Mouse (Mus musculus) embryonic facial prominence, embryonic 13.5 days (tissue): ENCODE results near the gene Elmo1. TPM values are rescaled to one million over a fixed set of nuclear protein-coding genes. Genes with fewer than 3 reads are reported as not detected.

Experiments used
- ATAC-seq: fragments of 200-750 bp; cut with Nextera tagmentation; 2 replicates; pipeline ENCODE4 v1.8.0; 2017; ENCODE audit warnings: low read depth; ENCODE audit not compliant: insufficient number of reproducible peaks, insufficient read depth, low FRiP score, low TSS enrichment
- H3K27ac ChIP-seq: fragments of 300-500 bp; sonication (generic); 2 replicates; pipeline ENCODE4 v1.5.1; 2015; ENCODE audit warnings: moderate library complexity, mild to moderate bottlenecking, inconsistent platforms
- H3K27me3 ChIP-seq: fragments of 300-500 bp; sonication (generic); 2 replicates; pipeline ENCODE4 v1.6.1; 2015; ENCODE audit warnings: mild to moderate bottlenecking, inconsistent platforms
- H3K36me3 ChIP-seq: fragments of 300-500 bp; sonication (generic); 2 replicates; pipeline ENCODE4 v1.6.1; 2015; ENCODE audit warnings: mild to moderate bottlenecking, inconsistent platforms
- H3K4me1 ChIP-seq: fragments of 300-500 bp; sonication (generic); 2 replicates; pipeline ENCODE4 v1.6.1; 2015; ENCODE audit warnings: inconsistent platforms
- H3K4me2 ChIP-seq: fragments of 300-500 bp; sonication (generic); 2 replicates; pipeline ENCODE4 v1.6.1; 2015; ENCODE audit warnings: moderate library complexity, mild to moderate bottlenecking, inconsistent platforms
- H3K4me3 ChIP-seq: fragments of 300-500 bp; sonication (generic); 2 replicates; pipeline ENCODE4 v1.5.1; 2015; ENCODE audit warnings: mild to moderate bottlenecking, inconsistent platforms
- H3K9ac ChIP-seq: fragments of 300-500 bp; sonication (generic); 2 replicates; pipeline ENCODE4 v1.6.1; 2015; ENCODE audit warnings: mild to moderate bottlenecking, inconsistent platforms
- H3K9me3 ChIP-seq: fragments of 300-500 bp; sonication (generic); 2 replicates; pipeline ENCODE4 v1.6.1; 2016; ENCODE audit warnings: inconsistent platforms
- WGBS: fragments of 180-500 bp; shearing (Covaris S2); methylation state at CpG from one replicate; pipeline ENCODE4 v1.1.7; 2015; ENCODE audit warnings: mixed read lengths; 5-methylcytosine and 5-hydroxymethylcytosine counted together
- polyA plus RNA-seq: library from polyadenylated mRNA; unstranded; fragments of >200 nt; fragmentation: Nextera tagmentation; extraction: Ambion mirVana; gene quantifications from 2 replicates; pipeline ENCODE4 v1.2.1, GENCODE M21; 2015

Gene Elmo1
- polyA plus RNA-seq, 1 experiment from 2014 or later, result 15.6 TPM

GRCm38 (mm10) chr13:20597307-20597706 lies 506.9 kb downstream of the Elmo1 start:
- Histone ChIP-seq H3K9me3 (no peaks in the 10 kb centered on the region), H3K9ac (no peak overlapping the region), H3K27ac (no peak overlapping the region), H3K4me1 (no peaks in the 10 kb centered on the region), H3K27me3 (no peaks in the 10 kb centered on the region), H3K4me3 (no peak overlapping the region), H3K36me3 (no peaks in the 10 kb centered on the region), H3K4me2 (no peak overlapping the region)
- 62% methylated on average over 5 of the region's 5 CpGs for WGBS
- no peak for ATAC-seq

- H3K4me3 ChIP-seq, result no peak overlapping the region
- H3K27ac ChIP-seq, result no peak overlapping the region
- H3K9ac ChIP-seq, result no peak overlapping the region
- H3K4me2 ChIP-seq, result no peak overlapping the region
- no peaks in the 10 kb centered on the region for H3K36me3 ChIP-seq
- ATAC-seq, result no peak
- no peaks in the 10 kb centered on the region for H3K4me1 ChIP-seq
- no peaks in the 10 kb centered on the region for H3K9me3 ChIP-seq
- no peaks in the 10 kb centered on the region for H3K27me3 ChIP-seq
- 95% methylated on average over 3 of the region's 3 CpGs for WGBS
Measured at GRCm38 (mm10) chr13:20598618-20599017, 508.2 kb downstream of the Elmo1 start.

- Histone ChIP-seq H3K9me3 (no peaks in the 10 kb centered on the region), H3K27me3 (no peaks in the 10 kb centered on the region), H3K4me2 (no peak overlapping the region), H3K4me3 (no peak overlapping the region), H3K27ac (no peak overlapping the region), H3K4me1 (no peaks in the 10 kb centered on the region), H3K36me3 (no peaks in the 10 kb centered on the region), H3K9ac (no peak overlapping the region)
- ATAC-seq, result no peak
- WGBS, result 41% methylated on average over 6 of the region's 6 CpGs
Measured at GRCm38 (mm10) chr13:20600246-20600645, 509.9 kb downstream of the Elmo1 start.

- Histone ChIP-seq H3K9me3 (no peaks in the 10 kb centered on the region), H3K4me1 (no peaks in the 10 kb centered on the region), H3K27me3 (no peaks in the 10 kb centered on the region), H3K4me2 (no peak overlapping the region), H3K27ac (no peak overlapping the region), H3K9ac (no peak overlapping the region), H3K36me3 (no peaks in the 10 kb centered on the region), H3K4me3 (no peak overlapping the region)
- no peak for ATAC-seq
- WGBS, result 69% methylated on average over 1 of the region's 1 CpGs
Measured at GRCm38 (mm10) chr13:20601421-20601820, 511.0 kb downstream of the Elmo1 start.

- H3K4me3 ChIP-seq, result no peak overlapping the region
Measured at GRCm38 (mm10) chr13:20606891-20607290, 516.5 kb downstream of the Elmo1 start.

GRCm38 (mm10) chr13:20609003-20609688 lies 518.8 kb downstream of the Elmo1 start:
- Histone ChIP-seq H3K9me3 (no peaks in the 10 kb centered on the region), H3K4me2 (no peak overlapping the region), H3K9ac (no peak overlapping the region), H3K36me3 (no peaks in the 10 kb centered on the region), H3K4me3 (no peak overlapping the region), H3K4me1 (no peaks in the 10 kb centered on the region), H3K27ac (no peak overlapping the region), H3K27me3 (no peaks in the 10 kb centered on the region)
- 23% methylated on average over 3 of the region's 3 CpGs for WGBS
- no peak for ATAC-seq

More at GRCm38 (mm10) chr13:20606891-20607290, 516.5 kb downstream of the Elmo1 start:
- WGBS, result 86% methylated on average over 3 of the region's 3 CpGs
- no peak overlapping the region for H3K4me2 ChIP-seq
- H3K36me3 ChIP-seq, result no peaks in the 10 kb centered on the region
- H3K27ac ChIP-seq, result no peak overlapping the region
- H3K4me1 ChIP-seq, result no peaks in the 10 kb centered on the region
- no peak for ATAC-seq
- H3K27me3 ChIP-seq, result no peaks in the 10 kb centered on the region
- no peaks in the 10 kb centered on the region for H3K9me3 ChIP-seq
- no peak overlapping the region for H3K9ac ChIP-seq

GRCm38 (mm10) chr13:20615596-20616469 lies 525.4 kb downstream of the Elmo1 start:
- Histone ChIP-seq H3K27me3 (no peaks in the 10 kb centered on the region), H3K4me2 (no peak overlapping the region), H3K9me3 (no peaks in the 10 kb centered on the region), H3K4me3 (no peak overlapping the region), H3K36me3 (no peaks in the 10 kb centered on the region), H3K4me1 (no peaks in the 10 kb centered on the region), H3K9ac (no peak overlapping the region), H3K27ac (no peak overlapping the region)
- no peak for ATAC-seq
- 61% methylated on average over 10 of the region's 10 CpGs for WGBS

- ATAC-seq, result no peak
- H3K27ac ChIP-seq, result no peak overlapping the region
- H3K27me3 ChIP-seq, result no peaks in the 10 kb centered on the region
- H3K36me3 ChIP-seq, result no peaks in the 10 kb centered on the region
- no peaks in the 10 kb centered on the region for H3K9me3 ChIP-seq
- no peaks in the 10 kb centered on the region for H3K4me1 ChIP-seq
- WGBS, result 84% methylated on average over 5 of the region's 5 CpGs
- H3K4me2 ChIP-seq, result no peak overlapping the region
- H3K4me3 ChIP-seq, result no peak overlapping the region
- H3K9ac ChIP-seq, result no peak overlapping the region
Measured at GRCm38 (mm10) chr13:20619946-20620345, 529.5 kb downstream of the Elmo1 start.

GRCm38 (mm10) chr13:20623071-20623850 lies 532.9 kb downstream of the Elmo1 start:
- H3K9me3 ChIP-seq, result peaks cover 7% of the 10 kb centered on the region; the same call in 1 of the 2 replicates
- H3K9ac ChIP-seq, result no peak overlapping the region
- no peak for ATAC-seq
- H3K4me3 ChIP-seq, result no peak overlapping the region
- no peak overlapping the region for H3K4me2 ChIP-seq
- 81% methylated on average over 7 of the region's 7 CpGs for WGBS
- no peaks in the 10 kb centered on the region for H3K27me3 ChIP-seq
- no peaks in the 10 kb centered on the region for H3K36me3 ChIP-seq
- H3K27ac ChIP-seq, result no peak overlapping the region
- no peaks in the 10 kb centered on the region for H3K4me1 ChIP-seq

- WGBS, result 82% methylated on average over 6 of the region's 6 CpGs
- Histone ChIP-seq H3K9ac (no peak overlapping the region), H3K9me3 (peaks cover 7% of the 10 kb centered on the region; the same call in 1 of the 2 replicates), H3K36me3 (no peaks in the 10 kb centered on the region), H3K4me2 (no peak overlapping the region), H3K4me3 (no peak overlapping the region), H3K4me1 (no peaks in the 10 kb centered on the region), H3K27me3 (no peaks in the 10 kb centered on the region), H3K27ac (no peak overlapping the region)
- ATAC-seq, result no peak
Measured at GRCm38 (mm10) chr13:20627796-20628195, 537.4 kb downstream of the Elmo1 start.

- 77% methylated on average over 5 of the region's 5 CpGs for WGBS
- Histone ChIP-seq H3K9me3 (no peaks in the 10 kb centered on the region), H3K36me3 (no peaks in the 10 kb centered on the region), H3K9ac (no peak overlapping the region), H3K27me3 (no peaks in the 10 kb centered on the region), H3K4me3 (no peak overlapping the region), H3K4me1 (0 out of 2 replicates have a peak, but pooled peaks cover 6% of the 10 kb centered on the region), H3K4me2 (no peak overlapping the region), H3K27ac (no peak overlapping the region)
- ATAC-seq, result no peak
Measured at GRCm38 (mm10) chr13:20632477-20632876, 542.1 kb downstream of the Elmo1 start.
